Mouse (Mus musculus): ENCODE data around the gene Ctr9. TPM values are rescaled to one million over a fixed set of nuclear protein-coding genes. Genes with fewer than 3 reads are reported as not detected.
A peak's percentile ranks its signal among the peaks of the same experiment; 100 is the strongest.

Gene Ctr9
- polyA plus RNA-seq, 1 experiment from 2014 or later, result 66.7 TPM

DNA sequence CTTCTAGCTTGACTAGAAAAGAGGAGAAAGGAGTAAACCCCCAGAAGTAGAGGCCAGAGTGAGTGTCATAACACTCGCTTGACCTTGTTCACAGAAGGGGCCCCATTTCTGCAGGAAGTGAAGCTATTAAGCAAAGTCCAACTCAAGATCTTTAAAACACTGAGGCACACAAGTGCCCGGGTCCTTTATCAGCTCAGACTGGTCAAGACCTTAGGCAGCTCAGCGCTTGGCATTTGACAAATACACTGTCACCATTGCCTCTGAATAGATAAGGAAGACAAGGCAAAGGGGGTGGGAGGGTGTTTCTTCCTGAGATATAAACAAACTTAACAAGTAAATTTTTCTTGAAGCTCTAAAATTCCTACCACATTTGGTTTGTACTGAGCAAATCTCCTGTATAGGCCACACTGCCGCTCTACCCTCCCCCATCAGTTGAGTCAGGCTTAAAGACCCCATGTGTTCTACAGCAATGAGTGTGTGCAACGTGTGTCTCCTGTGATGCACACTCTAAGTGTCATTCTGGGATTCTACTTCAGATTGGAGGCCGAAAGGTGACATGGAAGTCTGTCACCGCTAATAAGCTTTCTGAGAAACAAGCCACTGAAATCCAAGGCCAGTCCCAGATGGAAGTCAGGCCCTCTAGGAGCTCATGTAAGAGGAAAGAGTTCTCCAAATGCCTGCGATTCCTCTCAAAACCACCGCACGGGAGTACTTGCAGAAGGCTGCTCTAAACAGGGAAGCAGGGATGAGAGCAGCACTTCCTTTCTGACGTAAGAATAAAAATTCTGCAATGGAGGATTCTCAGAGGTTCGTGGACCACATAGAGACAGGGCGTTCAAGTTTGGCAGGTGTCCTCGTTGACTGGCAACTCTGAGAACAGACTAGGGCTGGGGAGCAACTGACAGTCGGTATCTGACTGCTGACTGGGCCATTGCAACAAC is 29.6 kb upstream of the Ctr9 start:
- no peak for ATAC-seq (ENCODE audit: borderline replicate concordance, extremely low read depth, low FRiP score, low TSS enrichment)
- H3K36me3 ChIP-seq, result no peaks in the 10 kb centered on the region
- no peaks in the 10 kb centered on the region for H3K9me3 ChIP-seq
- peaks cover 11% of the 10 kb centered on the region; the same call in 1 of the 2 replicates for H3K4me1 ChIP-seq
- H3K4me3 ChIP-seq, result no peak overlapping the region
- no peak overlapping the region for H3K4me2 ChIP-seq
- no peak overlapping the region for H3K27ac ChIP-seq
- 42% methylated on average over 15 of the region's 15 CpGs for WGBS
- no peak overlapping the region for H3K9ac ChIP-seq
- H3K27me3 ChIP-seq, result no peaks in the 10 kb centered on the region

DNA sequence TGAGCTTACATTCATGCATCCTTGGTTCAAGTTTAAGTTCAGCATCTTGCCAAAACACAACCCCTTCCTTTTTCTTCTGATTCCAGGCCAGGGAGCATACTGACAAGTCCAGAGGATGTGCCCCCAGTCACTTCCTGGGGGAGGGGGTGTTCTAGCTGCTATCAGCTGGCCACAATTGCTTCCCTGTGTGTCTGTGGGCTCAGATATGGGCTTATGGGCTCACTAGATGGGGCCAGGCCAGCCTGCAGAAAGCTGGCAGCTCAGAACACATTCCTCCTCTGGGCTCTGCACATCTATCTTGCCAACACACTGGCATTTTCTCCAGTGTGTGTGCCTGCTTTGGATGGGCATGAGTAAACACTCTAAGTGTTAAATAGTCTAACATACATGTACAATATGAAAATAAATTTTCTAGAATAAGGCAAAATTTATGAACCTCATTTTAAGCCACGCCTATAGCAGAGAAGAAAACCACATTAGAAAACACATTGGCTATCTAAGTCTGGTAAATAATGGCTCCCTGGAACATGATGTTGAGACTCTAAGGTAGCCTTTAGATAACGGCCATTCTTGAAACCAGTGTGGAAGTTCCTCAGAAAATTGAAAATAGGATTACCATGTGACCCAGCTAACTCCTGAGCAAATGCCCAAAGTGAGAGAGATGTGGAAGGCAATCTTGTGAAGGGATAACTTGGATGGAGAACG is 24.5 kb upstream of the Ctr9 start:
- Histone ChIP-seq H3K4me3 (no peak overlapping the region), H3K4me1 (peaks cover 3% of the 10 kb centered on the region; the same call in 1 of the 2 replicates), H3K27ac (no peak overlapping the region), H3K4me2 (no peak overlapping the region), H3K27me3 (no peaks in the 10 kb centered on the region), H3K9ac (no peak overlapping the region), H3K9me3 (no peaks in the 10 kb centered on the region), H3K36me3 (no peaks in the 10 kb centered on the region)
- 77% methylated on average over 3 of the region's 3 CpGs for WGBS
- ATAC-seq (ENCODE audit: borderline replicate concordance, extremely low read depth, low FRiP score, low TSS enrichment), result no peak

DNA sequence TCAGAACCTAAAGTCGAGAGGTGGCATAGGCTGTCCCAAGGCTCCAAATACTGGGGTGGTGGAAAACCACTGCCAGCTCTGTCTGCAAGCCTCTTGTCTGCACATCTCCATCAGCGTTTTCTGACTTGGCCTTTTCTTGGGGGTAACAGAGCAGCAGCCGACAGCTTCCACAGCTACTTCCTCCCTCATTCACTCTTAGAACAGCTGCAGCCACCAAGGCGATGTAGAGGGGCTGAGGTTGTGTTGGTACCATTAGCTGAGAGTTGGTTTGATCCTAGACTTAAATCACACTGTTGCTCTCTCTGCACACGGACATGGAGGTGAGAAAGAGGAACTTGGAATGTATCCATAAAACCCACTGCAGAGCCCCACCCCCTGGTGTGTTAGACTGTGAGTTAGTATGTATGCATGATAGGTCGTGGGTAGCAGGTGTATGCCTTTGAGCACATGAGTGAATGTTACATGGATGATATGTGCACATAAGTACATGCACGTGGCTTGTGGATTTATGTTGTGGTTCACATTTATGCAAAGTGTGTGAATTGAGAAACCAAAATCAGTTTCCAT is 14.6 kb upstream of the Ctr9 start:
- H3K4me1 ChIP-seq, result peaks cover 4% of the 10 kb centered on the region
- WGBS, result 64% methylated on average over 7 of the region's 7 CpGs
- H3K4me2 ChIP-seq, result no peak overlapping the region
- no peak overlapping the region for H3K27ac ChIP-seq
- no peak overlapping the region for H3K4me3 ChIP-seq
- no peaks in the 10 kb centered on the region for H3K9me3 ChIP-seq
- no peak overlapping the region for H3K9ac ChIP-seq
- ATAC-seq (ENCODE audit: borderline replicate concordance, extremely low read depth, low FRiP score, low TSS enrichment), result no peak
- 0 out of 2 replicates have a peak, but pooled peaks cover 4% of the 10 kb centered on the region for H3K27me3 ChIP-seq
- no peaks in the 10 kb centered on the region for H3K36me3 ChIP-seq

DNA sequence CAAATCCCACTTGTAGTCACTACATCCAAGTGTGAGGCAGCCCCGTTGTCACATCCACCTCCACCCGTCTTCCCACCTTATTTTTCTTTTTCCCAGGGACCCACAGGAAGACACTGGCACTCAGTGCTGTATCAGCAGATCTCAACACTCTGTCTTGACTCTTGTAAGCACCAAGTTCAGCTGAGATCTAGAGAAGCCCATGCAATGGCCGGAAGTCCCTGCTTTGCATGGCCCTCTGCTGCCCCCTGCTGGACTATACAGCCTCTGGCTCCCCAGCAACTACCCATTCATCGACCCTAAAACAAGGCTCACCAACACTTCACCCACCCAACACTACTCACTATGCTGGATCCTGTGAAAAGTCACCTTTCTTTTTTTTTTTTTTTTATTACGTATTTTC is 13.9 kb upstream of the Ctr9 start:
- Histone ChIP-seq H3K27me3 (0 out of 2 replicates have a peak, but pooled peaks cover 4% of the 10 kb centered on the region), H3K36me3 (no peaks in the 10 kb centered on the region), H3K27ac (no peak overlapping the region), H3K9ac (no peak overlapping the region), H3K4me3 (no peak overlapping the region), H3K4me1 (peaks cover 4% of the 10 kb centered on the region), H3K4me2 (no peak overlapping the region), H3K9me3 (no peaks in the 10 kb centered on the region)
- ATAC-seq (ENCODE audit: borderline replicate concordance, extremely low read depth, low FRiP score, low TSS enrichment), result peak; percentile 88
- WGBS, result 7% methylated on average over 5 of the region's 5 CpGs

DNA sequence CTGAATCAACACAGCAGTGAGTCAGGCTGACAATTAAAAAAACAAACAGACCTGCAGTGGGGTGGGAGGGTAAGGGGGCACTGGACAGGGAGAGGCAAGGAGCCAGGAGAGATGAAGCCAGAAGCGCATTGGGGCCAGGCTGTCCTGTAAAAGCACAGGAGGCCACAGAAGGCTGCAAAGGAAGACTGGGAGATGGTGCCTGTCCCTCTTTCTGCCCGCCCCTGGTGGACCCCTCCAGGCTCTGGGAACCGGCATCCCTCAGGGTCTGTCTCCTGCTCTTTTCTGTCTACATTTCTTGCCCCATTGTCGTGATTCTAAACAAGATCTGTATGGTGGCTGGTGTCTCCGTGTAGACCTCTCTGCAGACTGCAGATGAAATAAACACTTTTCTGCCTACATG is 13.0 kb upstream of the Ctr9 start:
- Histone ChIP-seq H3K9ac (no peak overlapping the region), H3K27ac (no peak overlapping the region), H3K4me3 (no peak overlapping the region), H3K4me2 (no peak overlapping the region), H3K9me3 (no peaks in the 10 kb centered on the region), H3K36me3 (no peaks in the 10 kb centered on the region), H3K27me3 (0 out of 2 replicates have a peak, but pooled peaks cover 4% of the 10 kb centered on the region), H3K4me1 (peaks cover 4% of the 10 kb centered on the region)
- WGBS, result 77% methylated on average over 5 of the region's 5 CpGs
- ATAC-seq (ENCODE audit: borderline replicate concordance, extremely low read depth, low FRiP score, low TSS enrichment), result no peak

DNA sequence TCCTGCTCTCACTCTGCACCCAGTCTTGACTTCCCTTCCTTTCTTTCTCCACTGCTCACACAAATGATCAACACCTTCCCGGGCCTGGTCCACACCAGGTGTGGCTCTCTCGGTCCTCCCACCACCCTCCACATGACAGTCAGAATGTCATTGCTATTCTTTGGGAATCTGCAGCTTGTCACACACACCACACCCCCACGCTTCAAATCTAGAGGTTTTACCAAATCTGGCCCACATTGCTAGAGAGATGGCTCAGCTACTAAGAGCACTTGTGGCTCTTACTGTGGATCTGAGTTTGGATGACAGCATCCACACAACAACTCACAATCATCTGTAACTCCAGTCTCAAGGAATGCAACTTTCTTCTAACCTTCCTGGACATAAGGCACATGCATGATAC is 11.8 kb upstream of the Ctr9 start:
- Histone ChIP-seq H3K27me3 (0 out of 2 replicates have a peak, but pooled peaks cover 4% of the 10 kb centered on the region), H3K4me2 (no peak overlapping the region), H3K4me3 (no peak overlapping the region), H3K27ac (no peak overlapping the region), H3K9ac (no peak overlapping the region), H3K4me1 (peaks cover 5% of the 10 kb centered on the region), H3K9me3 (no peaks in the 10 kb centered on the region), H3K36me3 (no peaks in the 10 kb centered on the region)
- ATAC-seq (ENCODE audit: borderline replicate concordance, extremely low read depth, low FRiP score, low TSS enrichment), result no peak
- WGBS, result 65% methylated on average over 3 of the region's 3 CpGs

DNA sequence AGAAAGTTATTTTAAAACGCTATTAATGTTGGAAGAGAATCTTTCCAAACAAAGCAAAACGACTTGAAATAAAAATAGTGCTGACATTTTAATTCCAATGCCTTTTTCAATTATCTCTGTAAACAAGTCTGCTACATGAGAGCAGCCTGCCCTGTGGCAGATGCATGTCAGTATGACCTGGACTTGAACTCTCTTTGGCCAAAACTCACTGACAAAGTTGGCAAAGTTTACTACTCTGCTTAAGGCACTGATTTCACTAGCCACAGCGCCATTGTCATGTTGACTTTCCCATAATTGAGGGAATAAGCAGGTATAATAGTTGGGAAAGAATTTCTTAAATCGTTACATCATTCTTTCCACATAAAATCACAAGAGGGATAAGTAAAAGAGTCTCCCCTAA is 7.9 kb upstream of the Ctr9 start:
- Histone ChIP-seq H3K9ac (no peak overlapping the region), H3K4me1 (peaks cover 13% of the 10 kb centered on the region), H3K4me3 (no peak overlapping the region), H3K27ac (no peak overlapping the region), H3K27me3 (0 out of 2 replicates have a peak, but pooled peaks cover 3% of the 10 kb centered on the region), H3K4me2 (no peak overlapping the region), H3K36me3 (no peaks in the 10 kb centered on the region), H3K9me3 (no peaks in the 10 kb centered on the region)
- WGBS, result 52% methylated on average over 4 of the region's 4 CpGs
- no peak for ATAC-seq (ENCODE audit: borderline replicate concordance, extremely low read depth, low FRiP score, low TSS enrichment)

DNA sequence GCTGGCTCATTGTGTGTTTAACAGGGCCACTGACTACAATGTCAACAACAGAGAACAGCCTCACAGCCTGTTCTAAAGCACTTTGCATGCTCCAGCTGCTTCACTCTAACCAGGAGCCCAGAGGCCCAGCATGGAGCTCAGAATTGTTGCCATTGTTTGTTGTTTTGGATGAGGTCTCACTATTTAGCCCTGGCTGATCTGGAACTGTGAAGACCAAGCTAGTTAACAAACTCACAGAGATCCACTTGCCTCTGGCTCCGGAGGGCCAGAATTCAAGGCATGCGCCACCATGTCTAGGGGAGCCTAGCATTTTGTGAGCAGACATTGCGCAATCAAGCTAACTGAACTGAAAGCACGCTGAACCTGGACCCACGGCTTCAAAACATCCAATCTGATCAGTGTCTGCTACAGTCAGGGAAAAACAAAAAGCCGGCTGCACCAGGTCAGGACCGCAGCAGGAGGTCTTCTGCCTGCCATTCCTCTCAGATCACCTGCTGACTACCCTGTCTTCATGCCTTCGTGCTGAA is 4.6 kb upstream of the Ctr9 start:
- peak overlapping the region; percentile 30; the same call in 1 of the 2 replicates for H3K4me2 ChIP-seq
- H3K9ac ChIP-seq, result no peak overlapping the region
- H3K4me1 ChIP-seq, result peaks cover 13% of the 10 kb centered on the region
- ATAC-seq (ENCODE audit: borderline replicate concordance, extremely low read depth, low FRiP score, low TSS enrichment), result no peak
- H3K9me3 ChIP-seq, result no peaks in the 10 kb centered on the region
- H3K27me3 ChIP-seq, result no peaks in the 10 kb centered on the region
- H3K27ac ChIP-seq, result peak overlapping the region; percentile 30; the same call in 1 of the 2 replicates
- H3K36me3 ChIP-seq, result no peaks in the 10 kb centered on the region
- WGBS, result 25% methylated on average over 8 of the region's 8 CpGs
- H3K4me3 ChIP-seq, result no peak overlapping the region

DNA sequence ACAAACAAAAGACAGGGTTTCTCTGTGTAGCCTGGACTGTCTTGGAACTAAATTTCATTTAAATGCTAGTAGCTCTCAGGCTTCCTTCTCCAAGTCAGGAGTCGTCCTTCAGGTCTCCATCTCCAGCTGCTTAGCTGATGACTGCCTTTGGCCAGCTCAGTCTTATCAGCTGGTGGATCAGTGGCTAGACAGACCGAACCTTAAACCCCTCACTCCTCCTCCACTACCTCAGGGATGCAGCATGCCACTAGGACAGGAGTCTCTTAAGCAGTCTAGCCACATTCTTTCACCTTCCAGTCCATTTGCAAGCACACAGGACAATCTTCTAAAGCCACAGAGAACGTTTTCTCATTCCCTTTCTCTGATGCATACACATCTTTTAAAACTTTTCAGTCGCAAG is 3.8 kb upstream of the Ctr9 start:
- Histone ChIP-seq H3K27me3 (no peaks in the 10 kb centered on the region), H3K27ac (no peak overlapping the region), H3K9me3 (no peaks in the 10 kb centered on the region), H3K4me3 (no peak overlapping the region), H3K4me1 (peaks cover 19% of the 10 kb centered on the region), H3K4me2 (no peak overlapping the region), H3K9ac (no peak overlapping the region), H3K36me3 (no peaks in the 10 kb centered on the region; the same call in 1 of the 2 replicates)
- 35% methylated on average over 4 of the region's 4 CpGs for WGBS
- no peak for ATAC-seq (ENCODE audit: borderline replicate concordance, extremely low read depth, low FRiP score, low TSS enrichment)

DNA sequence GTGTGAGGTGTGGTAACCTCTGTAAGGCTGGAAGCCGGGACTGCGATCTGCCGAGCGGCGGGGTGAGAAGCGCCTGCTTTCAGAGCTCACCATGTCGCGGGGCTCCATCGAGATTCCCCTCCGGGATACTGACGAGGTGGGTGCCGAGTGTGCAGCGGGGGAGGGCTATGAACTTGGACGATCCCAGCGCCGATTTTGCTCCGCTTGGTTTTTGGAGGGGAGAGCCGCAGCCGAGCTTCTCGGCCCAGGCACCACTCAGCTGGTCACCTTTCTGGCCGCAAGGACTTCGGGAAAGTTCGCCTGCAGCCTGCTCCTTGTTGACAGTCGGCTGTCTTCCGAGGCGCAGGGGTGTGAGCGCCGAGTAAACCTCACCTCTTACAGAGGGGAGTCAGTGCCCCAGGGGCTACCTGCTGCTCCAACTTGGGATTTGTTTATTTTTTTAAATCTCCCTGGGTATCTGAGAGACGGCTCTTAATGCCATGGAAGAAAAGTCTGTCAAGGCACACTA is 349 bp downstream of the Ctr9 start:
- under 1% methylated on average over 29 of the region's 29 CpGs for WGBS
- peak overlapping the region; percentile 69 for H3K4me2 ChIP-seq
- peak overlapping the region; percentile 83 for H3K4me3 ChIP-seq
- peaks cover 14% of the 10 kb centered on the region for H3K36me3 ChIP-seq
- H3K4me1 ChIP-seq, result peaks cover 15% of the 10 kb centered on the region
- ATAC-seq (ENCODE audit: borderline replicate concordance, extremely low read depth, low FRiP score, low TSS enrichment), result no peak
- peak overlapping the region; percentile 92 for H3K27ac ChIP-seq
- no peaks in the 10 kb centered on the region for H3K9me3 ChIP-seq
- H3K27me3 ChIP-seq, result no peaks in the 10 kb centered on the region
- peak overlapping the region; percentile 60 for H3K9ac ChIP-seq

DNA sequence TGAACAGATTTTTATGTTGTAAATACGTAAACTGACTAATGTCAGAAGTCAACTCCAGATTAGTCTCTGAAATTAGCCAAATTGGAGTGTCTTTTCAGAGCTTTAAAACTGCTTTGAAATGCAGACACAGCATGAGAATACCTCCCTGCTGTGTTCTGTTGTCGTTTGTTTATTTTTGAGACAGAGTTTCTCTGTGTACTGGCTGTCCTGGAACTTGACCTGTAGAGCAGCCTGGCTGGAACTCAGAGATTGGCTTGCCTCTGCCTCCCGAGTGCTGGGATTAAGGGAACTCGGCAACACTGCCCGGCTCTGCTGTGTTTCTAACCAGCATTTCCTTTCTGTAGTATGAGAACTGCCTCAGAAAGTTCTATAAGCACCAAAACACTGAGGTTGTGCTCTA is 20.2 kb downstream of the Ctr9 start:
- Histone ChIP-seq H3K27me3 (no peaks in the 10 kb centered on the region), H3K27ac (no peak overlapping the region), H3K9me3 (no peaks in the 10 kb centered on the region), H3K4me2 (no peak overlapping the region), H3K4me1 (no peaks in the 10 kb centered on the region), H3K9ac (no peak overlapping the region), H3K4me3 (no peak overlapping the region), H3K36me3 (peaks cover 88% of the 10 kb centered on the region)
- 84% methylated on average over 5 of the region's 5 CpGs for WGBS
- ATAC-seq (ENCODE audit: borderline replicate concordance, extremely low read depth, low FRiP score, low TSS enrichment), result no peak

All from lung, embryonic 15.5 days (tissue).